Mouse (Mus musculus) CD4-positive helper T cell, adult 2 months (primary cell): ENCODE measurements at regions not wholly inside any gene's neighbourhood (a gene's known extent, or its start where the extent isn't known, plus 50 kb on each side); places are given as distances from the start of the nearest gene placed in this dataset.

ENCODE experiments used
- DNase-seq: peaks from one replicate; pipeline ENCODE4 v3.0.0-alpha.2; 2012; ENCODE audit warnings: low read depth, missing footprints, low spot score

DNA sequence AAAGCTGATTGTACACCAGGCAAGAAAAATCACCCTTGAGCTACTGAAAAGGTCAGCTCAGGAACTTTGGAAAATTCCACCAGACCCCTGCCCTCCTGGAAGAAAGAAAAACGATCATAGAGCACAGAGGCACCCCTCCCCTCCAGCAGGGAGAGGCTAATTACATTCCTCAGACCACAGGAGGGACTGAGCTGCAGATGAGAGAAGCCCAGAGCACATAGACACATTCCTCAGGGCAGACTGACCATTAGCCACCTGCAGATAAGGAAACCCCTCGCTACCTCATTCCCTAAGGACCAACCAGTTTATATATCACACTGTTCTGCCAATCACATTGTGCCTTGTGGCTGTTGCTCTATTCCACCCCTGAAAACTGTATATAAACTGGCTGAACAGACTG is 230.3 kb downstream of the Parp8 start:
- DNase-seq: no peak

DNA sequence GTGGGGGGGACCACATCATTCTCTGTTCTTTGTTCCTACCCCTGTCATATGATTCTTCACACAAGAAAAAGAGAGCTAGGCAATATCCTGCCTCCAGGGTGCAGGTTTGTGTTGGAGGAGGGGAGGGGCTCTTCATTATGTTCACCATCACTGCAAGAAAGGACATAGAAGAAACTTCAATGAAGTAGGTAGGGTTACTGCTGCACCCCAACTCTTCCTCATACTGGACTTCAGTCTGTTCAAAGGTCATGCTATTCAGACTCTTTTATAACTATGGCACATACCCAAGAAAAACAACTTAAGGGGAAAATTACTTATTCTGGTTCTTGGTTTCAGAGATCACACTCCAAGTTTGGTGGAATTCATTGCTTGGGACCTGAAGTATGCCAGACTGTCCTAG is 243.7 kb downstream of the Parp8 start:
- DNase-seq: no peak

DNA sequence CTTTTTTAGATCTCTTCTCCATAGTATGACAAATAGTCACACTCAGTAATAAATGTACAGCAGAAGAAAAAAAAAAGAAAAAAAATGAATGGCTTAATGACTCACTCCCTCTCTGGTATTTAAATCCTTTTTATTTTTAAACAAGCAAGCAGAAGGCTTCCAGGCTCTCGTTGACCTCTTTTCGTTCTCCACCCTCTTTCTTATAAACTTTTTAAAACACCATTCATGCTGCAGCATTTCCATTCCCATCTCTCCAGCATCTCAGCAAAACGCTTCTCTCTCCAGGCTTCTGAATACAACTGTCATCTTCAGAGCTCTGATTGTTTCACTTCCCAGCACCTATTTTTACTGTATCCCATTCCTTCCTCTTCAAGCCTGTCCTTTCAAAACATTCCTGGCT is 259.8 kb downstream of the Parp8 start:
- no peak for DNase-seq

DNA sequence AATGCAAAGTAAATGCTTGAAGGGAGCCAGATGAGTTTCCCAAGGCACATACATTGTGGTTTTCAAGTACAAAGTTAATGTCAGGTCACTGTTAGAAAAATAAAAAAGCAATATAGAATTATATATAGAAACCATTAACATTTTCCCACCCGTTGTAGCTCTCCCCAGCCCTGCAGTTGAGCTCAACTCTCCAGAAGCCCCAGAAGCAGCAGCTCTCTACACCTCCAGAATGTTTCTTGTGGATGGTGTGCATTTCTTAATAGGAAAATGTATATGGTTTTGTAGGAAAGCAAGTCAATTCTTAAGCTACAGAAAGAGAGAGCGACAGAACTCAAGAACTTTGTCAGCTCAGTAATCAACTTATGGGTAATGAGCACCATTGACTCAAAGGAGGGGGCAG is 265.4 kb downstream of the Parp8 start:
- DNase-seq: no peak

DNA sequence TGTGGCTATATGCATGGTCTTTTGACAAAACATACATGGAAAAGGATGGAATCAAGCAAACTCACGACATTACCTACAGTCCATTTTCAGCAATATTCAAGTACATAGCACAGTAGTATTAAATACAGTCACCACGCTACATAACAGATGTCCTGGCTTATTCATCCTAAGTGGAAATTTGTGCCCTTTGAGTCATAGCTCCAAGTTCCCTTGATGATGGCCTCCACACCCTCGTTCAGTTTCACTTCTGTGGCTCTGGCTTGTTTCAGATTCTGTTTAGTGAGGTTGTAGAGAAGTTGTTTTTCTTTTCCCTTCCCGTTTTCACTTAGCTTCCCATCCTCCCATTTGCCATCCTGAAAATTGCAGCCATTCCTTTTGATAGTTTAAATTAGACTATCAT is 284.5 kb downstream of the Parp8 start:
- no peak for DNase-seq

DNA sequence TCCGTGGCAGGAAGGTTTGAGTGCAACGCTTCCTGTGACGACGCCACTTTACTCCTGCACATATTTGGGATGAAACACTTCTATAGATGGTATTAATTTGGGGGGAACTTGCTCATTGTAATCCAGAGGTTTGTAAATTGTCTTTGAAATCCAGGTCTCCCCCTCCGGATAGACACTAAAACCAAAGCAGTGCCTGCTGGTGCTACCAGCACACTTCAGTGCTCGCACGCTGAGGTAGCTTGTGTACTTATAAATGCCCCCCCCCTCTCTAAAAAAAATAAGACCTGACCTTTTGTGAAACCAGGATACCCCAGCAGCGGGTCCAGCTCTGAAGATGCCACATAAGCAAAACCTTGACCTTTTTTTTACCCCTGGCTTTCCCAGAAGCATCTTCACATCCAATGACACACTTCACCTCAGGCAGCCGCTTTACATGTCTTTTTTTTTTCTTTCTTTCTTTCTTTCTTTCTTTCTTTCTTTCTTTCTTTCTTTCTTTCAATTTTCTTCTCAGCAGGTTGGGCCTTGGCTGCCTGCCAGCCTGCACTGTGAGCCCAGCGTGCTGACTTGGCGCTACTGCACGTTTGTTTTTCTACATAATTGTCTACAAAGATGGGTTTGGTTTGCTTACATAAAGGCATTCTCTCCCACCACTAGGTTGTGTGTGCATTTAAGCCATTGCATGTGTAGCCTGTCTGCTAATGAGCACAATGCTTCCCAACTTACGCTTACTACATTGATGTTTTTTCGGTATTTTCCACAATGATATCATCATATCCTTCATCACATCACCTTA is 301.8 kb downstream of the Parp8 start:
- DNase-seq: no peak

DNA sequence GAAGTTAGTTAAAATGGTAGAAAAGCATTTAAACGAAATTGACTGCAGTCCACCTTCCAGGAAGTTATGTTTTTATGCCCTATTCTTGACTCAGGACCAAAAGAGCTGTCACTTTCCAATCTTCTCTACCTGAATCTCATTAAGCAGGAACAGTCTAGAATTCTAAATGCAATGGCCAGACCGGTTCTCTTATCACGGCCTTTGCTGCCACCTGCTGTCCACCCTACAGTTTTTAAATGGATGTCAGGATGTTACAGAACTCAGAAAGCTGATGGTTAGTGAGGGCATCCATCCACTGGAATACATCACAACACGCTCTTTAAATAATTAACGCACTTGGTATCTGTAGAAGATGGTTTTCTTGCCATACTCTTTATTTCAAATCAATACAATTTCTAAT is 310.5 kb downstream of the Parp8 start:
- peak; percentile 5 for DNase-seq

DNA sequence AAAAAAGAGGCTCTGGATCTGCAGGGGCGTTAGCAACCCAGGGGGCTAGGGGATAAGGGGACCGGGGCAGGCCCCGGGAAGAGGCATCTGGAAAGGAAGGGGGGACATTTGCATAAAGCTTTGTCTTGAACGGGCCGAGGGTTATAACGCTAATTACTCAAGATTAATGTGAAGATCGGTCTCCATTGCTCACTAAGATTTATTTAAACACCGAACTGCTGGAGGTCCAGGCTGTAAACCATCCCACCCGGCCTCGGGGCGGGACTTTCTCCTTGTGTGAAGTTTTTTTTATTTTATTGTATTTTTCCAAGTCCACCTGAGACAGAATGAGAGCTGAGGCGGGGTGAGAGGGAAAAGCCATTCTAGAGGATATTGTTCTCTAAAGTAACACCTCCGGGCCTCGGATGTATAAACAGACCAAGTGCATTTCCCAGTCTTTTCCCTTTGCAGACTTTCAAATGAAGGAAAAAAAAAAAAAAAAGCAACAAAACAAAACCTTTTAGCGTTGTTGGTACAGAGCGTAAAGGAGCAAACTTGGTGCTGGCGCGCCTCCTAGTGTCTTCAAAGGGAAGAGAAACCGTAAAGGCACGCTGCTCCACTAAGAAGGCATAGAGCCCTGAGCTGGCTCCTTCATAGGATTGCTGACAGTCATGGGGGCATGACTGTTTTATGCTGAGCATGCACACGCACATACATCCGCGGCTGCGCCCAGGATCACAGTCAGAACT is 313.3 kb downstream of the Parp8 start:
- peak; percentile 21 for DNase-seq

DNA sequence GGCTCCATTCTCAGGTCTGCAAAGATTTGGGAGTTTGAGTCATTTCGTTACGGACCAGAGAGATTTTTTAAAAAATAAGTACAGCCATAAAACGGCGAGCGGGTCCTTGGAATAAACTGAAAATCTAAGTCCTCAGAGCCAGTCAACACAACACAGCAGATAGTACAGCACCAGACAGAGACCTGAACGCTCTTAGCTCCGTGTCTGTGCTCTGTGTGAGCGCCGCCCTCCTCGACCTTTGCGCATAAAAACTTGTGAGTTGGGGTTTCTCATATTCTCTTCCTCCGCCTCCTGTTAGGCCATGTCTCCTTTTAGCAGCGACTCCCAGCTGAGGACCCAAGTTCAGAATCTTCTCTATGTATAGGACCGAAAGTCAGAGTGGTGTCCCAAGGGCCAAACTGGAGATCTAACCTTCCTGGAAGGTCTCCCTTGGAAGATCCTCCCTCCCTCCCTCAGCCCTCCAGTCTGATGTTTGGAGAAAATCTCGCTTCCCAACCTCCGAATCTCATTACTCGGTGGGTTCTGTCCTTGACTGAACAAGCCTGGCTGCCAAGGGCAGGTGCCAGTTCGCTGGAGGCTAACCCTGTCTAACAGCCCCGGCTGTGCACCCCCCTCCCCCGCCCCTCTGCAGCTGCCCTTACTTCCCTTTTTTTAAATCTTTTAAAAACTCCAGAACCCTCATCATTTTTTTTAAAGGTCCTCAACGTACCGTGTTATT is 314.0 kb downstream of the Parp8 start:
- DNase-seq: no peak

DNA sequence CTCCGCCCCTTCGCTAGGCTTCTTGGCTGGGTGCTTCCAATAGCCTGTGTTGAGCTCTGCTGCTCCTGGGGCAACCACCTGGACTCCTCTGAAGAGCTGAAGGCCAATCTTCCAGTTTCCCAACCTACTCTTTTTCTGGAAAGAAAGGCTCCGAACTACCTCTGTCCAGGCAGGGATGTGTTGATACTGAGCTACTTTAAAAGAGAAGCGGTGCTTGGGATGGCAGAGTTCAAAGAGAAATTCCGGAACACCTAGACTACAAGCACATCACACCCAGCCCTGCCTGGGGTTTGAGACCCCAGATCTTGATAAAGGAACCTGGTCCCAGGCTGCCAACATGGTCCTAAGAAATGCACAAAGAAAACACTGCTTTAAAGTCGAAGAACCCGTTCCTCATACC is 315.7 kb downstream of the Parp8 start:
- no peak for DNase-seq

DNA sequence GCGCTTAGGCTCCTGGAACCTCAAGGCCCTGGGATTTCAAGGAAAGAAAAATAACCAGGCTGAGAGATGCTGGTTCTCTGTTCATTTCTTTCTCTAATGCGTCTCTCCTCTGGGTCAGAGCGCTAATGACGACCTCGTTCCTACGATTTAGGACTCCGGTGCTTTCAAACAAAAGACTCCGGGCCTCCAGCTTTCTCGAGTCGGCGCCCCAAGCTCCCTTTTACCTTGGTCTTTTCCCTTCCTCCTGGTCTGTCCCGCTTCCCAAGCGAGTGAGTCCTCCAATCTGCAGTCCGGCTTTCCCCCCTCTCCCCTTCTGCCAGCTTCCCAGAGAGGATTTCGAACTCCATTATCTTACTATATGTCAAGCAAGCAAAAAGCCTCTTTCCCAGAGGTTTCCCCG is 316.5 kb downstream of the Parp8 start:
- no peak for DNase-seq

DNA sequence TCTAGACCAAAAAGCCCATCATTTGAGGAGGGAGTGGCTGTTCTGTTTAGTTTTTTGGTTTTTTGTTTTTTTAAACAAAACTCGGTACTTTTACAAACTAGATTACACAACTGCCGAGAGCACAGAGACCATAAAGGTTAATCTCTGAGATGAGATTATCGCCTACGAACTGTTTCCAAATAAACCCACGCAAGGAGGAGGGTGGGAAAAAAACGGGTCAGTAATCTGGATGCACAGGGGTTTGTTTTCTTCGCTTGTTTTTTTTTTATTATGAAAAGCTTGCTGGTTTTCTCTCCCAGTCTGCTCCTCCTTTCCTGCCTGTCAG is 316.9 kb downstream of the Parp8 start:
- DNase-seq: no peak

DNA sequence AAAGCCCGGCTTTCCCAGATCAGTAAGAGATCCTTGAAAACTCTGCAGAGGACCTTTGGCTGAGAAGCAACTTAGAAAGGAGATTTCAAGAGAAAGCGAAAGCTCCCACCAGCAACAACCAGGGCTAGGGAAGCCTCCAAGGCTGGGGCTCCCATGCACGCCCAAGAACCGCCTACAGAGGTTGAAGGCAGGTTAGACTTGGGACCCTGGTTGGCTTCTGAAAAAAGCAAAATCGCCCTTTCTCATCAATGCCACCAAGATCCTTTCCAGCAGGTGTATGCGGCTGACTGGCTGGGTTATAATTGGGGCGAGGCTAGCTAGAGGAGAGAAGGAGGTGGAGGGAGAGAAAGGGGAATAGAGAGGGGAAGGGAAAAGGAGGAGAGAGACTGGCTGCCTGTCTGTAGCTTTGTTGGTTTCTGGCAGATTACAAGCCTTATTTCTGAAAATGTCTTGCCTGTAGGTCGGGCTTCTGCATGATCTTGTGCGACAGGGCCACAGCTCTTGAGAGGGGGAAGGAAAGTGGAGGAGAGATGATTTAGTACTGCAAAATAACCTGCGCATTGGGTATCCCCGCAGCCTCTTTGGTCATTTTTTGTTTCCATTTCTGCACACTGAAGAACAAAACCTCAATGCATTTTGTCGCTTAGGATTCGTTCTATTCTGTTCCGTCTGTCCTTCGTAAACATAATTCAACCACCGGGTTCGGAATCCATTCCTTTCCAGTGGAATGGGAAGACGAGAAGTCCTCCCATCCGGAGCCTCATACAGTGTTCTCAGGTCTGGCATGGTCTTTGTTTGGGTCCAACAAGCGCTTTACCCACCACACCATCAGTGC is 317.5 kb downstream of the Parp8 start:
- DNase-seq: no peak

DNA sequence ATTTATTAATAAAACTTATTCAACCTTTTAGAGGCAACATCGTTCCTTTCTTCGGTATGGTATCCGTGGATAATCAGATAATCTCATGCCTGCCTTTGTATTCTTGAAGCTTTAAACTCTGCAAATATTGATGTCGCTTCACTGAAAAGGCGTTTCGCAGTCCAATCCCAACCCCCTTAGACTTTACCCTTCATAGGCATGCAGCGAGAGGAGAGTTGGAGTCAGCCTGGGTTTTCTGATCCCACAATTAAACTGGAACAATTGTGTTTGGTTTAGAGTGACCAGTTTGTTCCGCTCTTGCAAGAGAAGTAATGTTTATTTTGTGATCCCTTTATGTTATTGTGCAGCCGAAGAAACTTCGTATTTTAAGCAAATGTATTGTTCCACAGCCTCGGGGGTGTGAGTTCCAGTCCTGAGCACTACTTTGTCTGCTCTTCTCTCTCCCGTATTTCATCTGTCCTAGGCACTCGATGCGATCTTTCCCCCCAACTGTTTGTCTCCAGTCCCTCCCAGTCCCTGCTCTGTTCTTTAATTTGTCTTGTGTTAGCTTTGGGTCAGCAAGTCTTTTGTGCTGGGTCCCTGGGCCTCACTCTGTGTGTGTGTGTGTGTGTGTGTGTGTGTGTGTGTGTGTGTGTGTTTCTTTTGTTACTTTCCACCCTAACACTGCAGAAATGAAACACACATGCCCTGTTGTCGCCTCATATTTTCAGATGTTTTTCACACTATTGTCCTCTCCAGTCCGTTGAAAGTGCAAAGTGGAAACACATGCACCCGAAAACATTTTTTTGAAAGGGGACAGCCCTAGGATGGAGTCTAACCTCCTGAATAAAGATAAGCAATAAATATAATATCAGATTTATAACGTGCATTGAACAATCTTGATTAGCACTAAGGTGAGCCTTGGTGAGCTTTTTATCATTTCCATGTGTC is 318.7 kb downstream of the Parp8 start:
- no peak for DNase-seq

DNA sequence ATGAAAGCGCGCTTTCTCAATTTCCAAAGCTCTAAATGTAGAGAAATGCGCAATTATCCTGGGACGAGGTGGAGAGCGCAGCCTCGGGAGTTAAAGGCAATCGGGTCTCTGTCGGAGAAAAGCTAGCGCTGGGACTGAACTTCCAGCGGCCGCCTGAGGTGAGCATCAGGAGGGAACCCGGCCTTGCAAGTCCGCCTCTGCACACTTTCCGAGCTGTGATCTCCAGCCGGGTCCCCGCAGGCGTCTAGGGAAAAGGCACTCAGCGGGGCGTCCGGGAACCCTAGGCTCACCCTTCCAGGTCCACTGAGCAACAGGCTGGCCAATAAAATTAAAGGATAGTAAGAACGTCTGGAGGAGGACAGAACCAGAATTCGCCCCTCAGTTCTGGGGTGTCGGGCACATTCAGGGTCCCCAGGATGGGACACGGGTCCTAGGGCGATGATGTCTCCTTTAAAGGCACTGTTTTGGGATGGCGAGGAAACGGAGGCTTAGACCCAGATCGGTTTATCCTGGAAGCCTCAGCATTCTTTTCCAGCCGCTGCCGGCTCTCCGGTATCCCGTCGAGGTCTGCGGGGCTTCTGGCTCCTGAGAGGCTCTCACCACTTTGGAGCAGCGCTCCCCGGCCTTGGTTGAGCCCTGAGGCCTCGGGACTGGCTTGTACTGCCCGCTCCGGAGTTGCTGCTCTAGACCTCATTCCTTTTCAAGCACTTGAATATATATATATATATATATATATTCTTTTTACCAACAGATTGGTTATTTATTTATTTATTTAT is 319.5 kb downstream of the Parp8 start:
- peak; percentile 3 for DNase-seq

DNA sequence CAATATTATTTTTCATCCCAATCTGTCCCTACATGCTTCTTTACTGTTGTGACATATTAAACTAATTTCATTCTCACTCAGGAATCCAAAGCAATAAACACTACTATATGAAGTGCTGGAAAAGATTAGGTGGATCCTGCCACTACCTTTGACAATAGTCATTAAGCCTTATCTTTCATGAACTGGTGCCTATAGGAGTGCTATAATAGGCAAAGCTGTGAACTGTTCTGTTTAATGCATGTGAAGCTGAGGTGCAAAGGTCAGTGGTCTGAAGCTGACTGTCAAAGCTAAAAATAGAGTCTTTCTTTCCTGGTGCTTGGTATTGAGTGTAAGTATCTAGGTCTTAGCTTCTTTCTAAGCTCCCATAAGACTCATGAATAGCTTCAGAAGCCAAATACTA is 336.6 kb downstream of the Parp8 start:
- no peak for DNase-seq
